Mouse (Mus musculus): Measurements from ENCODE around the gene Prtg. TPM values are rescaled to one million over a fixed set of nuclear protein-coding genes. Genes with fewer than 3 reads are reported as not detected.

Gene Prtg
- polyA plus RNA-seq, 1 experiment from 2014 or later = 0.61 TPM

GRCm38 (mm10) chr9:72925021-72925934, 118.6 kb downstream of the Prtg start, which contains the start of gene Pygo1:
TSS of gene Pygo1 (plus strand) at chr9:72925645.
- no peaks in the 10 kb centered on the region for H3K27me3 ChIP-seq (replicated peaks)
- peak within 1 kb of the TSS; percentile 82 for H3K4me3 ChIP-seq (replicated peaks)
- H3K36me3 ChIP-seq = no peaks in the 10 kb centered on the region
- H3K9me3 ChIP-seq (replicated peaks) = no peaks in the 10 kb centered on the region
- H3K4me1 ChIP-seq = peaks cover 31% of the 10 kb centered on the region
- peak; percentile 88 for ATAC-seq (ENCODE audit: low FRiP score)
- H3K4me2 ChIP-seq = peak within 1 kb of the TSS; percentile 98
- peak within 1 kb of the TSS; percentile 87 for H3K27ac ChIP-seq (replicated peaks)
- peak within 1 kb of the TSS; percentile 90 for H3K9ac ChIP-seq (replicated peaks)
- 1% methylated on average over 69 of the region's 108 CpGs for WGBS

- peaks cover 31% of the 10 kb centered on the region for H3K4me1 ChIP-seq
- no peaks in the 10 kb centered on the region for H3K27me3 ChIP-seq (replicated peaks)
- H3K4me3 ChIP-seq (replicated peaks) = peak overlapping the region; percentile 82
- peak overlapping the region; percentile 87 for H3K27ac ChIP-seq (replicated peaks)
- ATAC-seq (ENCODE audit: low FRiP score) = peak; percentile 66; the same call in 1 of the 2 replicates
- 3% methylated on average over 20 of the region's 20 CpGs for WGBS
- peak overlapping the region; percentile 98 for H3K4me2 ChIP-seq
- H3K9me3 ChIP-seq (replicated peaks) = no peaks in the 10 kb centered on the region
- H3K9ac ChIP-seq (replicated peaks) = peak overlapping the region; percentile 90
- H3K36me3 ChIP-seq = no peaks in the 10 kb centered on the region
These were observed 119.2 kb downstream of the Prtg start for GRCm38 (mm10) chr9:72925935-72926258.

- Histone ChIP-seq H3K4me3 (replicated peaks) (no peak overlapping the region), H3K9ac (replicated peaks) (no peak overlapping the region), H3K36me3 (peaks cover 2% of the 10 kb centered on the region; the same call in 1 of the 2 replicates), H3K27me3 (replicated peaks) (no peaks in the 10 kb centered on the region), H3K9me3 (replicated peaks) (no peaks in the 10 kb centered on the region), H3K4me1 (peaks cover 20% of the 10 kb centered on the region), H3K4me2 (no peak overlapping the region), H3K27ac (replicated peaks) (no peak overlapping the region)
- 81% methylated on average over 13 of the region's 13 CpGs for WGBS
- ATAC-seq (ENCODE audit: low FRiP score) = no peak
These were observed 124.6 kb downstream of the Prtg start for GRCm38 (mm10) chr9:72931166-72931790.

DNA sequence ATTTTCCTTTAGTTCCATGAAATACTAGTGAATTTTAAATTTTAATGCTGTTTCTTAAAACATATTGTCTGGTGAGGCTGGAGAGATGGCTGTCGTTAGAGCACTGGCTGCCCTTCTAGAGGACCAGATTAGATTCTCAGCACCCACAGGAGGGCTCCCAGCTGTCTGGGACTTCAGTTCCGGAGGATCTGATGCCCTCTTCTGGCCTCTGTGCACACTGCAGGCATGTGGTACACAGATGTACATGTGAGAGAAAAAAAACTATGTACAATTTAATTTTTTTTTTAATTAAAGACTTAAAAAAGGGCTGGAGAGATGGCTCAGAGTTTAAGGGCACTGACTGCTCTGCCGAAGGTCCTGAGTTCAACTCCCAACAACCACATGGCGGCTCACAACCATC, 128.6 kb downstream of the Prtg start:
- Histone ChIP-seq H3K27ac (replicated peaks) (no peak overlapping the region), H3K27me3 (replicated peaks) (no peaks in the 10 kb centered on the region), H3K4me1 (no peaks in the 10 kb centered on the region), H3K9me3 (replicated peaks) (no peaks in the 10 kb centered on the region), H3K4me2 (no peak overlapping the region), H3K36me3 (peaks cover 2% of the 10 kb centered on the region; the same call in 1 of the 2 replicates), H3K9ac (replicated peaks) (no peak overlapping the region), H3K4me3 (replicated peaks) (no peak overlapping the region)
- no peak for ATAC-seq (ENCODE audit: low FRiP score)
- 87% methylated on average over 4 of the region's 4 CpGs for WGBS

GRCm38 (mm10) chr9:72936301-72936700, 129.6 kb downstream of the Prtg start:
- no peak for ATAC-seq (ENCODE audit: low FRiP score)
- no peak overlapping the region for H3K4me2 ChIP-seq
- no peaks in the 10 kb centered on the region for H3K4me1 ChIP-seq
- no peak overlapping the region for H3K9ac ChIP-seq (replicated peaks)
- H3K27ac ChIP-seq (replicated peaks) = no peak overlapping the region
- no peaks in the 10 kb centered on the region for H3K9me3 ChIP-seq (replicated peaks)
- H3K4me3 ChIP-seq (replicated peaks) = no peak overlapping the region
- H3K36me3 ChIP-seq = peaks cover 2% of the 10 kb centered on the region; the same call in 1 of the 2 replicates
- WGBS = 74% methylated on average over 2 of the region's 2 CpGs
- no peaks in the 10 kb centered on the region for H3K27me3 ChIP-seq (replicated peaks)

GRCm38 (mm10) chr9:72943424-72943823, 136.8 kb downstream of the Prtg start:
- Histone ChIP-seq H3K36me3 (peaks cover 32% of the 10 kb centered on the region), H3K4me1 (no peaks in the 10 kb centered on the region), H3K9ac (replicated peaks) (no peak overlapping the region), H3K4me3 (replicated peaks) (no peak overlapping the region), H3K27ac (replicated peaks) (no peak overlapping the region), H3K4me2 (no peak overlapping the region), H3K9me3 (replicated peaks) (0 out of 2 replicates have a peak, but pooled peaks cover 3% of the 10 kb centered on the region), H3K27me3 (replicated peaks) (no peaks in the 10 kb centered on the region)
- ATAC-seq (ENCODE audit: low FRiP score) = no peak
- WGBS = 68% methylated on average over 3 of the region's 3 CpGs

DNA sequence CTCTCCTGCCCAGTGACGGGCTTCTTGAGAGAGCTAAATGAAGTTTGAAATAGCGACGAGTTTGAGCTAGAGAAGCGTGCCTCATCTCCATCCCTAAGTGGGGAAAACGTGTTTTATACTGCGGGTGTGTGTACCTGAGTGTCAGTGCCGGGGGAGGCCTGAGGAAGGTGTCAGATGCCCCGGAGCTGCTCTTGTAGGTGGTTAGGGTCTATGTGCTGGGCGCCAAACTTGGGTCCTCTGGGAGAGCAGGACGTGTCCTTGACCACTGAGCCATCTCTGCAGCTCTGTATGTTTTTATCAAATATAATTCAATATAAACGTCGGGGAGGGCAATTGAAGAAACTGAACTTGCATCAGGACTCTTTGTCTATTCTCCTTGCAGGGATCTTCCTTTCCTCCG, 137.6 kb downstream of the Prtg start:
- H3K9me3 ChIP-seq (replicated peaks) = 0 out of 2 replicates have a peak, but pooled peaks cover 3% of the 10 kb centered on the region
- peaks cover 32% of the 10 kb centered on the region for H3K36me3 ChIP-seq
- no peak overlapping the region for H3K9ac ChIP-seq (replicated peaks)
- H3K4me1 ChIP-seq = no peaks in the 10 kb centered on the region
- no peak overlapping the region for H3K4me2 ChIP-seq
- H3K27ac ChIP-seq (replicated peaks) = no peak overlapping the region
- H3K27me3 ChIP-seq (replicated peaks) = no peaks in the 10 kb centered on the region
- WGBS = 93% methylated on average over 13 of the region's 13 CpGs
- H3K4me3 ChIP-seq (replicated peaks) = no peak overlapping the region
- no peak for ATAC-seq (ENCODE audit: low FRiP score)

GRCm38 (mm10) chr9:72947010-72947409, 140.3 kb downstream of the Prtg start:
- Histone ChIP-seq H3K4me1 (no peaks in the 10 kb centered on the region), H3K9ac (replicated peaks) (no peak overlapping the region), H3K4me2 (no peak overlapping the region), H3K4me3 (replicated peaks) (no peak overlapping the region), H3K27ac (replicated peaks) (no peak overlapping the region), H3K36me3 (peaks cover 32% of the 10 kb centered on the region), H3K9me3 (replicated peaks) (0 out of 2 replicates have a peak, but pooled peaks cover 3% of the 10 kb centered on the region), H3K27me3 (replicated peaks) (no peaks in the 10 kb centered on the region)
- no peak for ATAC-seq (ENCODE audit: low FRiP score)
- 98% methylated on average over 1 of the region's 1 CpGs for WGBS

GRCm38 (mm10) chr9:72949572-72949971, 142.9 kb downstream of the Prtg start:
- Histone ChIP-seq H3K9ac (replicated peaks) (no peak overlapping the region), H3K4me1 (no peaks in the 10 kb centered on the region), H3K27ac (replicated peaks) (no peak overlapping the region), H3K27me3 (replicated peaks) (no peaks in the 10 kb centered on the region), H3K9me3 (replicated peaks) (0 out of 2 replicates have a peak, but pooled peaks cover 3% of the 10 kb centered on the region), H3K4me2 (no peak overlapping the region), H3K4me3 (replicated peaks) (no peak overlapping the region), H3K36me3 (peaks cover 23% of the 10 kb centered on the region)
- WGBS = 69% methylated on average over 7 of the region's 7 CpGs
- no peak for ATAC-seq (ENCODE audit: low FRiP score)

DNA sequence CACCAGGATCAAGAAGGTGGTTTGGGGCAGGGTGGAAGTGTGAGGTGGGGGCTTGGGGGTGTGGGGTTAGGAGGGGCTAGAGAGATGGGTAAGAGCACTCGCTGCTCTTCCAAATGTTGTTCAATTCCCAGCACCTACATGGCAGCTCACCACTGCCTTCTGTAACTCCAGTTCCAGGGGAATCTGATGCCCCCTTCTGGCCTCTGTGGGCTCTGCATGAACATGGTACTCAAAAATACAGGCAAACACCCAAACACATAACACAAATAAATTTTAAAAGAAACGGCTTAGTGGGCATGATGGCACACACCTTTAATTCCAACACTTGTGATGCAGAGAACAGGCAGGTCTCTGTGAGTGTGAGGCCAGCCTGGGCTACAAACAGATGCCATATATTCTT, 148.1 kb downstream of the Prtg start:
- Histone ChIP-seq H3K9me3 (replicated peaks) (no peaks in the 10 kb centered on the region), H3K27me3 (replicated peaks) (no peaks in the 10 kb centered on the region), H3K36me3 (no peaks in the 10 kb centered on the region), H3K27ac (replicated peaks) (no peak overlapping the region), H3K4me2 (no peak overlapping the region), H3K9ac (replicated peaks) (no peak overlapping the region), H3K4me1 (peaks cover 13% of the 10 kb centered on the region), H3K4me3 (replicated peaks) (no peak overlapping the region)
- ATAC-seq (ENCODE audit: low FRiP score) = no peak
- 46% methylated on average over 2 of the region's 2 CpGs for WGBS

GRCm38 (mm10) chr9:72955546-72955945, 148.9 kb downstream of the Prtg start:
- no peak overlapping the region for H3K27ac ChIP-seq (replicated peaks)
- H3K4me1 ChIP-seq = peaks cover 13% of the 10 kb centered on the region
- no peak; the same call in 1 of the 2 replicates for ATAC-seq (ENCODE audit: low FRiP score)
- H3K4me3 ChIP-seq (replicated peaks) = no peak overlapping the region
- no peaks in the 10 kb centered on the region for H3K9me3 ChIP-seq (replicated peaks)
- 11% methylated on average over 1 of the region's 1 CpGs for WGBS
- H3K36me3 ChIP-seq = no peaks in the 10 kb centered on the region
- H3K27me3 ChIP-seq (replicated peaks) = no peaks in the 10 kb centered on the region
- no peak overlapping the region for H3K4me2 ChIP-seq
- H3K9ac ChIP-seq (replicated peaks) = no peak overlapping the region

All from neural tube, embryonic 15.5 days (tissue).